Mouse (Mus musculus): ENCODE data around the gene Bmper. TPM values are rescaled to one million over a fixed set of nuclear protein-coding genes. Genes with fewer than 3 reads are reported as not detected.

The Bmper gene
- polyA plus RNA-seq, 1 experiment: 12.0 TPM

- 73% methylated on average over 6 of the region's 6 CpGs for WGBS
- Histone ChIP-seq H3K4me3 (replicated peaks; ENCODE audit: extremely low read depth, low read depth, low read length) (no peak overlapping the region), H3K4me1 (ENCODE audit: control insufficient read depth, insufficient read depth, low read length) (no peaks in the 10 kb centered on the region)
- no peak for TF ChIP-seq POLR2A (IDR thresholded peaks at IDR 0.05; ENCODE audit: borderline replicate concordance, extremely low read depth, low read depth, low read length)
- no peak for TF ChIP-seq CTCF (IDR thresholded peaks at IDR 0.05; ENCODE audit: insufficient read depth, low read length)
- DNase-seq: no peak
Measured at GRCm38 (mm10) chr9:23251001-23251400, 28.1 kb downstream of the Bmper start.

DNA sequence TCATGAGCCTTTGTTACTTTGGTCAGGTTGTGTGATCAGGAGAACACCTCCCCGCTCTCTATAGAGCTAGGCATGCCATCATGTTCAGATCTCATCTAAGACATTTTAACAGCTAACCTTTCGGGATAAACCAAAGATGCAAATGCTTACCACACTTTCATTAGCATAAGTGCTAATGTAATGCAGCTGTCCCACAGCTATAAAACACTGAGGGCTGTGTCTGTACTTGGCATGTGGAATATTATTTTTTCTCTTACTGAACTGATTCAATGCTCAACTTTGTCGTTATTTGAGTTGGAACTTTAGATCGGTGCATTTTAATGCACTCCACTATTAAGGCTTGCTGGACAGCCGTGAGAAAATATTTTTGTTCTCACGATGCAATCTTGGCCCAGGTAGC lies 30.7 kb downstream of the Bmper start:
- TF ChIP-seq POLR2A (IDR thresholded peaks at IDR 0.05; ENCODE audit: borderline replicate concordance, extremely low read depth, low read depth, low read length) (no peak), CTCF (IDR thresholded peaks at IDR 0.05; ENCODE audit: insufficient read depth, low read length) (no peak)
- WGBS: 73% methylated on average over 6 of the region's 6 CpGs
- Histone ChIP-seq H3K4me1 (ENCODE audit: control insufficient read depth, insufficient read depth, low read length) (no peaks in the 10 kb centered on the region), H3K4me3 (replicated peaks; ENCODE audit: extremely low read depth, low read depth, low read length) (no peak overlapping the region)
- no peak for DNase-seq

DNA sequence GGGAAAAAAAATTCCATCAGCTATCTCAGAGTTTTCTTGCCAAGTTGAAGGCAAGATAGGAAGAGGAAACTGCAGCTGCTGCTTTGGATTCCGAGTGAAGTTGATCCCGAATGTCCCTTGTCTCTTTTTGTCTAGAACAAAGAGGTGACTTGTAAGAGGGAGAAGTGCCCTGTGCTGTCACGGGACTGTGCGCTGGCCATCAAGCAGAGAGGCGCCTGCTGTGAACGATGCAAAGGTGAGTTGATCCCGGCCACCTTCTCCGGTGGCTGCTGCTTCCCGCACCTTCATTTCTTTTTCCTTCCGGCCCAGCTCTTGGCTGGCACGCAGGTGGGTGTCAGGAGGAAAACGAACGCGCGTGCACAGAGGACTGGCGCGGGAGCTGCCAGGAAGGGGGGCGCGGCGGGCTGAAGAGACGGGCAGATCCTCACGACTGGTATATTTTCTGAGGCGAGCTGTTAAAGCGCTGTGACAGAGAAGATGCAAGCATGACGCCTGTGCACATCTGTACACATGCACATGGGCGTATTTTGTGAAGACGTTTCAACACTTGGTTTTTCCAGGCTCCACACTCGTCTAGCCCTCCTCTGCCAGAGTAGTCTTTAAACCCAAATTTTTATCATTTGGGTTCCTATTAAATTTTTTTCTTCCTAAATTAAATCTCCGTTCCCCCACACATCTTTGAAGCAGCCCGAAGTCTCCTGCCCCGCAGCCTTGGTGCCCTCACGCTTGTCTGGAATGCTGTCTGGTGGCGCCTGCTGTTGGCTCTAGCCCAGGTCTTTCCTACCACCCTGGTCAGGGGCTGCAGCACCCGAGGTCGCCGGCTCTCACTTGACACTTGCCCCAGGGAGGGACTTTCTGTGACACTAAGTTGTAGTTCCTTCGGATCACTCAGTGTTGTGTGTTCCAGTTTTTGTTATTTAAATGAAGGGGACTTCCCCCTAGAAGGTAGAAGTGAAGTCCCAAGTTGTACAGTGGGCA lies 31.6 kb downstream of the Bmper start:
- TF ChIP-seq POLR2A (IDR thresholded peaks at IDR 0.05; ENCODE audit: borderline replicate concordance, extremely low read depth, low read depth, low read length) (no peak), CTCF (IDR thresholded peaks at IDR 0.05; ENCODE audit: insufficient read depth, low read length) (no peak)

DNA sequence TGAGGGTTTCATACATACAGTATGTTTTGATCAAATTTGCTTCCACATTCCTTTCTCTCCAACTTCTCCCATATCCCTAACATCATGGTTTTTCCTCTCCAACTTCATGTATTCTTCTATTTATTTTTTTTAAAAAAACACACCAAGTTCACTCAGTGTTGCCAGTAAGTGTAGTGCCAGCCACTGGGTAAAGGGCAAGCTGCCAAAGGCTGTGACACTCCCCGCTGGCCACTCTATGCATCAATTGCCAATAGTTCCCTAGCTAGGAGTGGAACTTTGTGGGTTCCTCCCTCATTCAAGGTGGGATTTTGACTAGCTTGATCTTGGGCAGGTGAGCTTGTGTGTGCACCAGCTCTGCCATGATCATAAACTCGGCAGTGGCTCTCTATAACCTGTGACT lies 33.0 kb downstream of the Bmper start:
- Histone ChIP-seq H3K4me3 (replicated peaks; ENCODE audit: extremely low read depth, low read depth, low read length) (no peak overlapping the region), H3K4me1 (ENCODE audit: control insufficient read depth, insufficient read depth, low read length) (no peaks in the 10 kb centered on the region)
- no peak for TF ChIP-seq CTCF (IDR thresholded peaks at IDR 0.05; ENCODE audit: insufficient read depth, low read length)
- no peak for TF ChIP-seq POLR2A (IDR thresholded peaks at IDR 0.05; ENCODE audit: borderline replicate concordance, extremely low read depth, low read depth, low read length)
- no peak for DNase-seq
- 70% methylated on average over 2 of the region's 2 CpGs for WGBS

More for the DNA sequence above, 31.6 kb downstream of the Bmper start:
- Histone ChIP-seq H3K4me3 (replicated peaks; ENCODE audit: extremely low read depth, low read depth, low read length) (no peak overlapping the region), H3K4me1 (ENCODE audit: control insufficient read depth, insufficient read depth, low read length) (no peaks in the 10 kb centered on the region)
- 52% methylated on average over 37 of the region's 37 CpGs for WGBS
- no peak for DNase-seq

- TF ChIP-seq POLR2A (IDR thresholded peaks at IDR 0.05; ENCODE audit: borderline replicate concordance, extremely low read depth, low read depth, low read length): no peak
- TF ChIP-seq CTCF (IDR thresholded peaks at IDR 0.05; ENCODE audit: insufficient read depth, low read length): no peak
- no peak for DNase-seq
- Histone ChIP-seq H3K4me1 (ENCODE audit: control insufficient read depth, insufficient read depth, low read length) (no peaks in the 10 kb centered on the region), H3K4me3 (replicated peaks; ENCODE audit: extremely low read depth, low read depth, low read length) (no peak overlapping the region)
- 72% methylated on average over 2 of the region's 2 CpGs for WGBS
Measured at GRCm38 (mm10) chr9:23256576-23256975, 33.7 kb downstream of the Bmper start.

- WGBS: 78% methylated on average over 3 of the region's 3 CpGs
- Histone ChIP-seq H3K4me1 (ENCODE audit: control insufficient read depth, insufficient read depth, low read length) (no peaks in the 10 kb centered on the region), H3K4me3 (replicated peaks; ENCODE audit: extremely low read depth, low read depth, low read length) (no peak overlapping the region)
- no peak for DNase-seq
- no peak for TF ChIP-seq CTCF (IDR thresholded peaks at IDR 0.05; ENCODE audit: insufficient read depth, low read length)
- TF ChIP-seq POLR2A (IDR thresholded peaks at IDR 0.05; ENCODE audit: borderline replicate concordance, extremely low read depth, low read depth, low read length): no peak
Measured at GRCm38 (mm10) chr9:23261834-23262233, 39.0 kb downstream of the Bmper start.

GRCm38 (mm10) chr9:23262851-23263250 lies 40.0 kb downstream of the Bmper start:
- Histone ChIP-seq H3K4me1 (ENCODE audit: control insufficient read depth, insufficient read depth, low read length) (no peaks in the 10 kb centered on the region), H3K4me3 (replicated peaks; ENCODE audit: extremely low read depth, low read depth, low read length) (no peak overlapping the region)
- WGBS: 76% methylated on average over 7 of the region's 7 CpGs
- DNase-seq: no peak
- TF ChIP-seq POLR2A (IDR thresholded peaks at IDR 0.05; ENCODE audit: borderline replicate concordance, extremely low read depth, low read depth, low read length): no peak
- no peak for TF ChIP-seq CTCF (IDR thresholded peaks at IDR 0.05; ENCODE audit: insufficient read depth, low read length)

DNA sequence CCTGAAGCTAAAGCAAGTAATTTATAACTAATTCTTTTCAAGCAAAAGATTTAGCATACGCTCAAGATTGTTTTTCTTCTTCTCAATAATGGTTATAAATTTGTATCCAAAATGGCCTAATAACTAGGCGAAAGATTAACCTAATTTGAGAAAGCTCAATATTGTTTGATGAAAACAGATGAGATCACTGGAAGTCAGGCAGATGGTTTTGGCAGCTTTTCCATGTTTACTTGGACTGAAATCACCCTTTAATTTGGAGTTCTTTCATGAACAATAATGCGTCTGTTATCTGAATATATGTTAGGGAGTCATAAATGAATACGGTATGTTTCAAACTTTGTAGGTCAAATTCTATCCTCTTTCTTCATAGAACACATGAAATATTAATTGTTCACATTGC lies 41.6 kb downstream of the Bmper start:
- WGBS: 79% methylated on average over 4 of the region's 4 CpGs
- no peak for DNase-seq
- H3K4me3 ChIP-seq (replicated peaks; ENCODE audit: extremely low read depth, low read depth, low read length): no peak overlapping the region
- H3K4me1 ChIP-seq (ENCODE audit: control insufficient read depth, insufficient read depth, low read length): no peaks in the 10 kb centered on the region
- TF ChIP-seq CTCF (IDR thresholded peaks at IDR 0.05; ENCODE audit: insufficient read depth, low read length) (no peak), POLR2A (IDR thresholded peaks at IDR 0.05; ENCODE audit: borderline replicate concordance, extremely low read depth, low read depth, low read length) (no peak)

DNA sequence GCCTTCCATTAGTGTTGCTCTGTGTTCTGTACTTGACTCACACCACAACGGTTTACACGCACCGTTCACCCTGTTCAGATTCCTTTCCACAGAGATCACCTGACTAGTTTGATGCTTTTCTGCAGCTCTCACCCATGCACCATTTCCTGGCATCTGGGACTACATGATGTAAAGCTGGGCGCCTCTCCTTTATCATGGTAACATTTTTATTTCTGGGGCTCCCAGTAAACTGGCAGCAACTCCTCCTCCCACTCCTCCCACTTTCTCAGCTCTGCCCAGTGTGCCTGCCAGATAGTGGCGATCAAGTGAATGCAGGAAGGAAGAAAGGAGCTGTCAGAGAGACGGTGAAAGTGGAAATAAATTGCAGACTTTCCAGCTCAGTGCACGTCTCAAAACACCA lies 45.7 kb downstream of the Bmper start:
- Histone ChIP-seq H3K4me1 (ENCODE audit: control insufficient read depth, insufficient read depth, low read length) (no peaks in the 10 kb centered on the region), H3K4me3 (replicated peaks; ENCODE audit: extremely low read depth, low read depth, low read length) (no peak overlapping the region)
- no peak for DNase-seq
- no peak for TF ChIP-seq POLR2A (IDR thresholded peaks at IDR 0.05; ENCODE audit: borderline replicate concordance, extremely low read depth, low read depth, low read length)
- TF ChIP-seq CTCF (IDR thresholded peaks at IDR 0.05; ENCODE audit: insufficient read depth, low read length): no peak
- WGBS: 55% methylated on average over 7 of the region's 7 CpGs

DNA sequence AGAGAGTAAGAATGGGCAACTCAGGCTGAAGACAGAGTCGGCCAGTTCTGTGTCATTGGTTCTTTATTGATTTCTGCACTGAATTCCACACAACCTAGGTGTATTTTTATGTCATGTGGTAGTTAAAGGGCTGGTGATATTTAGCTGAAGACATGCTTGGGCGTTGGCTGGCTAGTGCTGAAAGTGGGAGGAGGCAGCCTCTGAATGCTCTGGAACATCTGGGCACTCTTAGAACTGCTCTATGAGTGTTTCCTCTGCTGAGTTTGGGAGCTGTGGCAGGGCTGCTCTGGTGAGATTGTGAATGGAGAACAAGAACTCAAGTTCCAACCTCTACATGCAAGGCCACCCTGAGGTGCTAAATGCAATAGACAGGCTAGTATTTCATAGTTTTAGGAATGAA lies 46.2 kb downstream of the Bmper start:
- no peaks in the 10 kb centered on the region for H3K4me1 ChIP-seq (ENCODE audit: control insufficient read depth, insufficient read depth, low read length)
- no peak overlapping the region for H3K4me3 ChIP-seq (replicated peaks; ENCODE audit: extremely low read depth, low read depth, low read length)
- DNase-seq: no peak
- TF ChIP-seq POLR2A (IDR thresholded peaks at IDR 0.05; ENCODE audit: borderline replicate concordance, extremely low read depth, low read depth, low read length) (no peak), CTCF (IDR thresholded peaks at IDR 0.05; ENCODE audit: insufficient read depth, low read length) (no peak)
- WGBS: 58% methylated on average over 2 of the region's 2 CpGs
